Mouse (Mus musculus) myocyte (in vitro differentiated cells): Measurements from ENCODE around the gene Rabggtb. TPM values are rescaled to one million over a fixed set of nuclear protein-coding genes. Genes with fewer than 3 reads are reported as not detected.
"Not testable (repeated sequence)": the region's sequence is repeated elsewhere in the genome, so short reads cannot be mapped to it uniquely, and the experiment has no call there.

Experiments used
- H3K27me3 ChIP-seq: one replicate; pipeline ENCODE4 v1.6.1; 2011; ENCODE audit not compliant: control insufficient read depth, insufficient read depth, insufficient read length
- H3K36me3 ChIP-seq: one replicate; pipeline ENCODE4 v1.6.1; 2011; ENCODE audit not compliant: control insufficient read depth, insufficient read depth
- H3K4me2 ChIP-seq: one replicate; pipeline ENCODE4 v1.6.1; 2011; ENCODE audit warnings: low read depth, control low read depth
- H3K4me3 ChIP-seq: one replicate; pipeline ENCODE4 v1.5.1; 2011; ENCODE audit warnings: mild to moderate bottlenecking, control low read depth, moderate library complexity
- H3K79me2 ChIP-seq: one replicate; pipeline ENCODE4 v1.6.1; 2011; ENCODE audit not compliant: control insufficient read depth, insufficient read depth
- H3ac ChIP-seq: one replicate; pipeline ENCODE4 v1.6.1; 2011; ENCODE audit not compliant: control insufficient read depth, insufficient read length
- CEBPB ChIP-seq: IDR thresholded peaks from 2 replicates; pipeline ENCODE4 v1.6.1; 2011; ENCODE audit warnings: mild to moderate bottlenecking, moderate library complexity; ENCODE audit not compliant: poor library complexity, insufficient read depth, severe bottlenecking
- E2F4 ChIP-seq: IDR thresholded peaks from one replicate; pipeline ENCODE4 v1.6.1; 2011; ENCODE audit warnings: mild to moderate bottlenecking, control low read depth, moderate library complexity; ENCODE audit not compliant: insufficient read depth
- MAX ChIP-seq: IDR thresholded peaks from one replicate; pipeline ENCODE4 v1.6.1; 2011; ENCODE audit warnings: low read depth, mild to moderate bottlenecking, control low read depth
- MYOD1 ChIP-seq, 3 experiments: IDR thresholded peaks; one replicate each; pipeline ENCODE4 v1.6.1; 2011; ENCODE audit warnings: control low read depth in 2 of 3, low read depth in 2 of 3, mild to moderate bottlenecking in 2 of 3, moderate library complexity in 1 of 3; ENCODE audit not compliant: insufficient read length in 2 of 3, control insufficient read depth in 1 of 3
- MYOG ChIP-seq, 3 experiments: IDR thresholded peaks; one replicate each; pipeline ENCODE4 v1.6.1; 2011; ENCODE audit warnings: control low read depth in 2 of 3, low read depth in 2 of 3, mild to moderate bottlenecking in 2 of 3; ENCODE audit not compliant: insufficient read length in 2 of 3, control insufficient read depth in 1 of 3, insufficient read depth in 1 of 3
- POLR2A ChIP-seq: IDR thresholded peaks from one replicate; pipeline ENCODE4 v1.6.1; 2011; ENCODE audit warnings: low read depth, mild to moderate bottlenecking, control low read depth, moderate library complexity; ENCODE audit not compliant: insufficient read length
- POLR2AphosphoS2 ChIP-seq: IDR thresholded peaks from one replicate; pipeline ENCODE4 v1.6.1; 2011; ENCODE audit warnings: low read depth, control low read depth; ENCODE audit not compliant: insufficient read length
- REST ChIP-seq: IDR thresholded peaks from one replicate; pipeline ENCODE4 v1.6.1; 2011; ENCODE audit warnings: mild to moderate bottlenecking, control low read depth, moderate library complexity; ENCODE audit not compliant: insufficient read depth, insufficient read length
- SRF ChIP-seq: IDR thresholded peaks from one replicate; pipeline ENCODE4 v1.6.1; 2011; ENCODE audit warnings: low read depth; ENCODE audit not compliant: control insufficient read depth, insufficient read length
- TCF12 ChIP-seq: IDR thresholded peaks from one replicate; pipeline ENCODE4 v1.6.1; 2011; ENCODE audit warnings: mild to moderate bottlenecking, control low read depth; ENCODE audit not compliant: poor library complexity, insufficient read depth, severe bottlenecking
- TCF3 ChIP-seq: IDR thresholded peaks from one replicate; pipeline ENCODE4 v1.6.1; 2011; ENCODE audit warnings: low read depth, control low read depth; ENCODE audit not compliant: insufficient read length
- USF1 ChIP-seq: IDR thresholded peaks from one replicate; pipeline ENCODE4 v1.6.1; 2011; ENCODE audit warnings: low read depth, mild to moderate bottlenecking, control low read depth, moderate library complexity
- polyA plus RNA-seq: library from polyadenylated mRNA; unstranded; fragments of >200 nt; fragmentation: generic; extraction: Trizol; gene quantifications from one replicate; pipeline ENCODE4 v1.2.1, GENCODE M21; 2012; ENCODE audit warnings: missing spikeins

The Rabggtb gene
- polyA plus RNA-seq, 1 experiment, result 70.5 TPM

GRCm38 (mm10) chr3:153864636-153865429 is 48.0 kb downstream of the Rabggtb start:
- no peak overlapping the region for H3ac ChIP-seq
- H3K27me3 ChIP-seq, result no peaks in the 10 kb centered on the region
- H3K79me2 ChIP-seq, result no peaks in the 10 kb centered on the region
- H3K36me3 ChIP-seq, result no peaks in the 10 kb centered on the region
- TF ChIP-seq TCF3, result no peak
- no peak for TF ChIP-seq MYOG (IDR thresholded peaks at IDR 0.05; ENCODE audit: control insufficient read depth in 1 of 3, insufficient read depth in 1 of 3, insufficient read length in 2 of 3, low read depth in 2 of 3)
- TF ChIP-seq MAX, result no peak
- TF ChIP-seq MYOD1 (IDR thresholded peaks at IDR 0.05; ENCODE audit: control insufficient read depth in 1 of 3, insufficient read length in 2 of 3, low read depth in 2 of 3), result no peak
- no peak for TF ChIP-seq E2F4
- no peak overlapping the region for H3K4me2 ChIP-seq
- H3K4me3 ChIP-seq, result no peak overlapping the region

- Histone ChIP-seq H3K4me2 (no peak overlapping the region), H3K36me3 (no peaks in the 10 kb centered on the region), H3K4me3 (no peak overlapping the region), H3K79me2 (no peaks in the 10 kb centered on the region), H3ac (no peak overlapping the region), H3K27me3 (no peaks in the 10 kb centered on the region)
- no peak for TF ChIP-seq TCF12
- TF ChIP-seq CEBPB, result no peak
- no peak for TF ChIP-seq E2F4
These were observed 49.0 kb downstream of the Rabggtb start for GRCm38 (mm10) chr3:153863816-153864215.

GRCm38 (mm10) chr3:153860392-153860791 is 52.4 kb downstream of the Rabggtb start:
- not testable (repeated sequence) for H3ac ChIP-seq, H3K27me3 ChIP-seq, H3K36me3 ChIP-seq, H3K4me2 ChIP-seq, H3K4me3 ChIP-seq, H3K79me2 ChIP-seq

GRCm38 (mm10) chr3:153858350-153859001 is 54.3 kb downstream of the Rabggtb start:
- TF ChIP-seq REST, result no peak
- no peak for TF ChIP-seq TCF3
- no peak for TF ChIP-seq TCF12
- TF ChIP-seq SRF, result no peak
- no peak for TF ChIP-seq USF1
- TF ChIP-seq POLR2A, result no peak
- no peak for TF ChIP-seq E2F4
- TF ChIP-seq CEBPB, result no peak
- no peak for TF ChIP-seq MAX
- no peak for TF ChIP-seq MYOG (IDR thresholded peaks at IDR 0.05; ENCODE audit: control insufficient read depth in 1 of 3, insufficient read depth in 1 of 3, insufficient read length in 2 of 3, low read depth in 2 of 3)
- TF ChIP-seq MYOD1 (IDR thresholded peaks at IDR 0.05; ENCODE audit: control insufficient read depth in 1 of 3, insufficient read length in 2 of 3, low read depth in 2 of 3), result no peak
- no peak for TF ChIP-seq POLR2AphosphoS2
- Histone ChIP-seq H3K36me3 (no peaks in the 10 kb centered on the region), H3K4me3 (no peak overlapping the region), H3K79me2 (no peaks in the 10 kb centered on the region), H3K4me2 (no peak overlapping the region), H3ac (no peak overlapping the region), H3K27me3 (no peaks in the 10 kb centered on the region)

Other genes with a start within 250 kb of the Rabggtb start
- gene St6galnac3, start 187.8 kb downstream of the Rabggtb start, polyA plus RNA-seq, result not detected
- gene Asb17, start 68.8 kb downstream of the Rabggtb start, polyA plus RNA-seq, result not detected
- 0.02 TPM for gene Msh4, start 6.9 kb downstream of the Rabggtb start, polyA plus RNA-seq
- 36.8 TPM for gene Acadm, start 31.6 kb upstream of the Rabggtb start, polyA plus RNA-seq
- gene Slc44a5, start 60.4 kb upstream of the Rabggtb start, polyA plus RNA-seq, result not detected